Mouse (Mus musculus): ENCODE results near the gene Col24a1. TPM values are rescaled to one million over a fixed set of nuclear protein-coding genes. Genes with fewer than 3 reads are reported as not detected.
A peak's percentile ranks its signal among the peaks of the same experiment; 100 is the strongest.
"Not testable (repeated sequence)": the region's sequence is repeated elsewhere in the genome, so short reads cannot be mapped to it uniquely, and the experiment has no call there.

Gene Col24a1
- total RNA-seq, 4 experiments from 2014 or later = 0.23 to 3.2 (median 0.40) TPM

- DNase-seq (ENCODE audit: low spot score in 2 of 2) = no peak
Measured at GRCm38 (mm10) chr3:145353951-145354350, 61.7 kb downstream of the Col24a1 start.

DNA sequence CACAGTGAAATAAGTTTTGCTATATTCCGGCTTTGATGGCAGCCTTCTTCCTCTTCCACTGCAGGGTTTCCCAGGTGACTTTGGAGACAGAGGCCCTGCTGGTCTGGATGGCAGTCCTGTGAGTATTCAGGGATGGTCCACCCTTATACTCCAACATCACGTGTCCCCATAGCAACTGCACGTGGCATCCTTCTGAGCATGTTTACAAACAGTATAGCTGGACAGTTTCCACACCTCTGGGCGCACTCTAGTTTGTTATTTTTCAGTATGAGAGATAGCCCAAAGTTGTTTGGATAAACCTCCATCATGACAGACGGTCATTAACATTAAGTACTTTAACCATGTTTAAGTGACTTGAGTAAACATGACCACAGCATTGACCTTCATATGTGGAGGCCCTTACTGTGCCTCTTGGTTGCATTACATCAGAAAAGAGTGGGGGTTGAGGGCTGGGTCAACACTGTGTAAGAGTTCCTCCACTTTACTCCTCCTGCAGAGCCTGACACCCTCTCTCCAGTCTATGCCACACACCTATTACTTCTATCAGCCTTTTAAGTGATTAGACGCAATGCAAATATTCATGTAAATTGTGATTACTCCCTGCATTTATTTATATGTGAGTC is 64.7 kb downstream of the Col24a1 start:
- no peak for DNase-seq (ENCODE audit: low spot score in 2 of 2)

DNA sequence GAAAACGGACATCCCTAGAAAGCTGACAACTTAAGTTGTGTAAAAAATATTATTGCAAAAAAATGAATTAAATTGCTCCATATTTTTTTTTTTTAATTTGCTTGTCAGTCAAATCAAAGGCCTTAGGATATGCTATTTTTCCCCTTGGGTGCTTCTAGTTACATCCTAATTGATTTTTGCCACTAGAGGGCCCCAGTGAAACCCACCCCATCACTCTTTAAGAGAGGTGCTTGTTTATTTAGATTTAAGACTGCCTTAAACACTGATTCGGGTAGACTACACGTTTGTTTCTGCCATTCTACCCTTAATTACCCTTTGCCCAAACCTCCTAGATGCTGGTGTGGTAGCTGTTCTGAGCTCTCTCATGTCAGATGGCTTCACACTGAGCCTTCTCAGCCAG is 73.0 kb downstream of the Col24a1 start:
- no peak for DNase-seq (ENCODE audit: low spot score in 2 of 2)

- DNase-seq (ENCODE audit: low spot score in 2 of 2) = no peak
Measured at GRCm38 (mm10) chr3:145367176-145367717, 75.0 kb downstream of the Col24a1 start.

GRCm38 (mm10) chr3:145376298-145376697 is 84.0 kb downstream of the Col24a1 start:
- no peak for DNase-seq (ENCODE audit: low spot score in 2 of 2)

GRCm38 (mm10) chr3:145383095-145383494 is 90.8 kb downstream of the Col24a1 start:
- peak in 1 of 2 experiments; percentile 26 for DNase-seq (ENCODE audit: low spot score in 2 of 2)

DNA sequence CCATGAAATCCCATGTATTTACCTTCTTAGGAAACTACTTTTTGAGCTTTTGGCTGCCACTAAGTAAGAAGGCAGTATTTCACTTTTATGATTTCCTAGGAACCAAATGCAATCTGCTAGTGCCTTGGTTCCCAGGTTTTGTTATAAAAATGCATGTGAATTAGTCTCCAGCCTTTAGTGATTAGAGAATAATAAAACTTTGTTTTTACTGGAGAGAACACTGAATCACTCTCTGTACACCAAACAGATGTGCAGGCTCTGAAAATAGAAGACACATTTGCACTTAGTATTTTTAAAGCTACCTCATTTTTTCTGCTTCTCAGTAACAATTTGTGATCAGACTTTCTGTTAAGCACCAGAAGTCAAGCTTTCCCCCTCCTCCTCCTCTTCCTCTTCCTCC is 94.2 kb downstream of the Col24a1 start:
- no peak for DNase-seq (ENCODE audit: low spot score in 2 of 2)

- no peak for DNase-seq (ENCODE audit: low spot score in 2 of 2)
Measured at GRCm38 (mm10) chr3:145390681-145391080, 98.4 kb downstream of the Col24a1 start.

GRCm38 (mm10) chr3:145391986-145392659 is 99.9 kb downstream of the Col24a1 start:
- DNase-seq (ENCODE audit: low spot score in 2 of 2) = no peak

DNA sequence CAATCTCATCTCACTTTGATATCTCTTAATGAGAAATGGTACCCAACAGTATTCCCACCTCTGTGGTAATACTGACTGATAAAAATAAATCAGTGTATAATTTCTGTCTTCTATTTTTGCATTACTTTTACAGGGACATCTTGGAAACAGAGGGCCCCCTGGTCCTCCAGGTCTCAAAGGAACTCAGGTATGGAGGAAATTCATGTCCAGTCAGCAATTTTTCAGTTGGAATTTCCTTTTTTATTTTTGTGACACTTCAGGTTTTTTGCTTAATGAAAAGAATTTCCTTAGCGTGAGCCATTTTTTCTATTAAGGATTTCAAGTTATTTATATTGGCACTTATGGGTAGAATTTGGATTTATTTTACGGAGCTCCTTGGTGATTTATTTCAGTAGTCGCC is 106.9 kb downstream of the Col24a1 start:
- DNase-seq (ENCODE audit: low spot score in 2 of 2) = no peak

DNA sequence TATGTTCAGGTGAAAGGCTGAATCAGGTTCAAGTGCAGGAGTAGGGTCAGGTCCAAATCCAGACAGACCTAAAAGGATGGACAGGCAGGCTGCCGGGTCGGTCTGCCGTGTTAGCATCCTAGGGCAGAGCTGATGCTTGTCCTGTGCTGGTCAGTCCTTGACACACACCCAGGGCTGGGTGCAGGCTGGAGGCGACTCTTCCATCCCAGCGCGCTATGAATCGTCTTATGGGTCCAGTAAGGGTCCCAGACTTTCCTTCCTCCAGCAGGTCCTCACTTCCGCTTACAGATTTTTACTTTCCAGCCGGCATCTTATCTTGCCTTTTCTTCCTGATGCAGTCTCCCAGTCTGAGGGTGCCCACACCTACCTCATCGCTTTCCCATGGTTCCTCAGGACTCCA is 110.0 kb downstream of the Col24a1 start:
- no peak for DNase-seq (ENCODE audit: low spot score in 2 of 2)

DNA sequence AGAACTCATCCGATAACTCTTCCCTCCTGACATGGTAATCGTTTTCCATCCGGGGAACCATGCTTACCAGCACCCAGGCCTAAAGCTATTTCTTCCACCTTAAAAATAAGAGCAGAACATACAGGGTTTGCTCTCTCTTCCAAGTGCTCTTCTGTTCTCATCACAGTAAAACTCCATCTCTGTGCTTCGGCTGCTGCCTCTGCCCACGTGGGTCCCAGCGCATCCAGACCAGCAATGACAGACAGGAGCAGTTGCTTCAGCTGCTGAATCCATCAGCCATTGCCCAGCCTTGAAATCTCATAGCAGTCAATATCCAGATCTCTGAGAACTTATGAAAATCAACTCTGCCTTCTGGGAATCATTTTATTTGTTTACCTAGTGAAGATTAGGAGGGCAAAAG is 110.7 kb downstream of the Col24a1 start:
- no peak for DNase-seq (ENCODE audit: low spot score in 2 of 2)

DNA sequence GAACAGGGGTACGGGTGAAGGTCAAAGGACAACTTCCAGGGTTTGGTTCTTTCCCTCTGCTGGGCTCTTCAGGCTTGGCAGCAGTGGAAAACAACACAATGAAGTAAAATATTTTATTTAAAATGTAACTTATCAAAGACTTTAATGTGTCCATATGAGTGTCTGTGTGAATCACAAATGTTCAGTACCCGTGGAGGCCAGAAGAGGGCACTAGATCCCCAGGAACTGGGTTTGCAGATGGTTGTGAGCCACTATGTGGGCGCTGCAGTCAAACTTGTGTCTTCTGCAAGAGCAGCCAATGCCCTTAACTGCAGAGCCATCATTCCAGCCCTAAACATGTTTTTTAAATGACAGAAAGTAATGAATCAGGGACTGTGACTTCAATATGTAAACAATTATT is 115.8 kb downstream of the Col24a1 start:
- DNase-seq (ENCODE audit: low spot score in 2 of 2) = no peak

- DNase-seq (ENCODE audit: low spot score in 2 of 2) = no peak
Measured at GRCm38 (mm10) chr3:145412137-145412536, 119.9 kb downstream of the Col24a1 start.

DNA sequence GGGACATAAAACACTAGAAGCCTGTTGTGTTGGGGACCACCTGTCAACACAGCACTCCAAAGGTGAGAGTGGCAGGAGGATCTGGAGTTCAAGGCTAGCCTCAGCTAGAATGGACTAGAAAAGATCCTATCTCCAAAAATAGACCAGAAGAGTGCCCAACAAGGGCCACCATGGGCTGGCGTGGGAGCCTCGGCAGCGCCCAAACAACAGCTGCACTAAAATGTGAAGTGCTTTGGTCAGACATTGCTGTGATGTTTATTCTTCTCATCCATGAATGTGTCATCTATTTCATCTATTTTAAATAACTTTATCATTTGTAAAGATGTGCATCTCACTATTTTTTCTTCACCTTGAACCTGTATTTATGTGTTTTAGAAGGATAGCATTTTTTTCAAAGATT is 122.1 kb downstream of the Col24a1 start:
- no peak for DNase-seq (ENCODE audit: low spot score in 2 of 2)

GRCm38 (mm10) chr3:145417809-145418208 is 125.5 kb downstream of the Col24a1 start:
- no peak for DNase-seq (ENCODE audit: low spot score in 2 of 2)

- no peak for DNase-seq (ENCODE audit: low spot score in 2 of 2)
Measured at GRCm38 (mm10) chr3:145420421-145420820, 128.1 kb downstream of the Col24a1 start.

- no peak for DNase-seq (ENCODE audit: low spot score in 2 of 2)
Measured at GRCm38 (mm10) chr3:145422044-145422443, 129.8 kb downstream of the Col24a1 start.

DNA sequence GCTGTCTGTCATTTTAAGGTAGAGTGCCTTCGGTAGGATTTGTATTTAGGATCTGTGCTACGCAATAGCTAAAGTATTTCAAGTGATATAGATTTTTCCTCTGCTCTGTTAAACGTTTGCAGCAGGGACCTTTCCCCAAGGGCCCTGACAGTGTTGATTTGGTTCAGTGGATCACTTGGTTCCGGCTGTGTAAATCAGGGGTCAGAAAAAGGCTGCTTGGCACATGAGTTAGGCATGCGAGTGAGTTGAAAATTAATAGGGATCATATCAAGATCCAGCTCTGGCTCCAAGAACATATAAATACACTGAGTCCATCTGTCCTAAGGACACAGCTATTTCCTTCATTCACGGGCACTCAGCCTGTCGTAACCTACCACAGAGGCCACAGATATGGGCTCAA is 146.1 kb downstream of the Col24a1 start:
- no peak for DNase-seq (ENCODE audit: low spot score in 2 of 2)

GRCm38 (mm10) chr3:145439086-145439485 is 146.8 kb downstream of the Col24a1 start:
- no peak for DNase-seq (ENCODE audit: low spot score in 2 of 2)

GRCm38 (mm10) chr3:145440993-145441392 is 148.7 kb downstream of the Col24a1 start:
- no peak for DNase-seq (ENCODE audit: low spot score in 2 of 2)

GRCm38 (mm10) chr3:145442268-145442667 is 150.0 kb downstream of the Col24a1 start:
- no peak for DNase-seq (ENCODE audit: low spot score in 2 of 2)

GRCm38 (mm10) chr3:145443167-145443566 is 150.9 kb downstream of the Col24a1 start:
- DNase-seq (ENCODE audit: low spot score in 2 of 2) = not testable (repeated sequence)
